Mouse (Mus musculus): ENCODE measurements at regions not wholly inside any gene's neighbourhood (a gene's known extent, or its start where the extent isn't known, plus 50 kb on each side); places are given as distances from the start of the nearest gene placed in this dataset.
A peak's percentile ranks its signal among the peaks of the same experiment; 100 is the strongest.

- DNase-seq (ENCODE audit: low read depth, low spot score): no peak
Measured at GRCm38 (mm10) chr12:14250124-14250523, 98.3 kb upstream of the Fam84a start.

- peak; percentile 52 for DNase-seq (ENCODE audit: low read depth, low spot score)
Measured at GRCm38 (mm10) chr12:14242720-14243119, 90.9 kb upstream of the Fam84a start.

- no peak for DNase-seq (ENCODE audit: low read depth, low spot score)
Measured at GRCm38 (mm10) chr12:14237699-14238098, 85.8 kb upstream of the Fam84a start.

GRCm38 (mm10) chr12:14235351-14235750 is 83.5 kb upstream of the Fam84a start:
- DNase-seq (ENCODE audit: low read depth, low spot score): no peak

GRCm38 (mm10) chr12:14212618-14213017 is 60.8 kb upstream of the Fam84a start:
- no peak for DNase-seq (ENCODE audit: low read depth, low spot score)

GRCm38 (mm10) chr12:14209881-14210280 is 58.0 kb upstream of the Fam84a start:
- no peak for DNase-seq (ENCODE audit: low read depth, low spot score)

- DNase-seq (ENCODE audit: low read depth, low spot score): no peak
Measured at GRCm38 (mm10) chr12:14207288-14207687, 55.4 kb upstream of the Fam84a start.

GRCm38 (mm10) chr12:14204491-14204890 is 52.6 kb upstream of the Fam84a start:
- DNase-seq (ENCODE audit: low read depth, low spot score): no peak
